Mouse (Mus musculus): ENCODE data around the gene Fut7. TPM values are rescaled to one million over a fixed set of nuclear protein-coding genes. Genes with fewer than 3 reads are reported as not detected.

Fut7 gene
- 0.18 TPM in 1 of 2 replicates, not detected in the other for polyA plus RNA-seq (2015; fragmentation: Nextera tagmentation; extraction: Ambion mirVana)

DNA sequence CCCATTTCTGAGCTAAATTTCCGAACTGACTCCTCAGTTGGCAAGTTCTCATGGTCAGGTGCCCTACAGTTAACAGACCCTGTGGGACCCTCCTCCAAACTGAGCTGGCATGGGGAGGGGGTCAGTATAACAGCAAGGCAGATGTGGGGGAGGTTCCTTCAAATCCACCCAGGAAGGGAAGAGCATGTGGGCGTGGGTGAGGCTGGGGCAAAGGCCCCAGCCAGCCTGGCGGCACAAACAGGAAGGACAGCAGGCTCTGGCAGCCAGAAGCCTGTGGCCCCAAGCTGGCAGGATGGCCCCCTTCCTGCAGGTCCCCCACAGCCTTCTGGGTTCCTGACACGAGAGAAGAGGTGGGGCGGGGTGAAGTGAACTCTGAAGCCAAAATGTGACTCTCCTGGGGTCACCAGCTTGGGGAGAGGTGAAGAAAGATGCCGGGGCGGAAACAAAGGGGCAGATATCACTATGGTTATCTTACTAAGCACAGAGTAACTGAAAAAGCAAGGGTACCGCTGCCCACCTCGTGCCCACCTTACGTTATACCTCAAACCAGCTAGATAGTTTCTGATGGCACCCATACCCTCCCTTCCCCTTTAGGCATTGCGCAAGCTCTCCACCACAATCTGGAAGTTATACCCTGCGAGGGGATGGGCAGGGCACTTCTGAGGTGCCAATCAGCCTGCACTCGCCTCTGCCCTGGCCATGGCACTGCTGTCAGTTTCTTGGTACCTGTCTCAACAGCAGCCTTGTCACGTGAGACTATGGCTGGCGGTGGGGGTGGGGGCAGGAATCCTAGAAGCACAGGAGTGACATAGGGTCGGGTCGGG, at the start of gene Fut7:
Gene Fut7, plus strand, starts transcription at position 681 of the 824 bp plus-strand sequence.
- no peaks in the 10 kb centered on the region for H3K36me3 ChIP-seq
- no peak within 1 kb of the TSS for H3K4me2 ChIP-seq
- no peaks in the 10 kb centered on the region for H3K9me3 ChIP-seq
- H3K27me3 ChIP-seq, result peaks cover 39% of the 10 kb centered on the region
- no peak for ATAC-seq (ENCODE audit: low read depth)
- H3K4me3 ChIP-seq, result no peak within 1 kb of the TSS
- H3K27ac ChIP-seq (replicated peaks), result no peak within 1 kb of the TSS
- H3K4me1 ChIP-seq (replicated peaks), result no peaks in the 10 kb centered on the region
- H3K9ac ChIP-seq, result no peak within 1 kb of the TSS
- 74% methylated on average over 17 of the region's 17 CpGs for WGBS

DNA sequence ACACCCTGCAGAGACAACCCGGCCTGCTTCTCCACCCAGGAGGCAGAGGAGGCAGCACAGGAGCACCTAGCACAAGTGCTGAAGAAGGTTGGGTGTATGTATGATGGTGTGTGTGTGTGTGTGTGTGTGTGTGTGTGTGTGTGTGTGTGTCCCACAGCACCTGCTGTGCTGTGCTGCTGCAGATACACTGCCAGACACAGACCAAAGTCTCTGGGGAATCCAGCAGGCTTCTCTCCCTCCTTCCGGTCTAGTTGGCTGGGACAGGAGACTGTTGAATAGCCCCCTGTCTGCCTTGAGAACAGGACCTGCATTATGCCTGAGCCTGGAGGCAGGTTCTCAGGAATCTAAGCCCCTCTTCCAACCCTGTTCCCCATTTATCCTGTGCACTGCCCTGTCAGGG, 49.6 kb upstream of the Fut7 start:
- peaks cover 19% of the 10 kb centered on the region for H3K27me3 ChIP-seq
- H3K36me3 ChIP-seq, result no peaks in the 10 kb centered on the region
- H3K4me1 ChIP-seq (replicated peaks), result peaks cover 27% of the 10 kb centered on the region
- WGBS, result 14% methylated on average over 2 of the region's 2 CpGs
- no peak for ATAC-seq (ENCODE audit: low read depth)
- peak overlapping the region; percentile 65 for H3K4me3 ChIP-seq
- H3K9me3 ChIP-seq, result no peaks in the 10 kb centered on the region
- H3K9ac ChIP-seq, result peak overlapping the region; percentile 69
- no peak overlapping the region for H3K27ac ChIP-seq (replicated peaks)
- H3K4me2 ChIP-seq, result peak overlapping the region; percentile 98

DNA sequence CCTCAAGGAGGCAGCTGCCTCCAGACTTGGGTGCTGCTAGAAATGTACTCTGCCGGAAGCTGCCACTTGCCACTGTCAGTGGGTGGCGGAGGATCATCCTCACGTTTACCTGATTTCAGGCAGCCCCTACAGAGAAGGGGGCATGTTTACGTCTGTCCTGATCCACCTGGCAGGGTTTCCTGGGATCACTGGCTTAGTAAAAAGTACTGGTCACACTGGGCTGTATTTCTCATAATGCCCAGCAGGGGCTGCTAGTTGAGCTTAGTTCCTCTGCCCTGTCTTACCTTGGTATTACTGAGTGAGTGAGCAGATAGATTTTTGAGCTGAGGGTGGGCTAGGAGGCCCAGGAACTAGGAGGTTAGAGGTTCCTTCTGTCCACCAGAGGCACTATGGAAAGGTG, 46.5 kb upstream of the Fut7 start:
- no peak overlapping the region for H3K4me2 ChIP-seq
- H3K9me3 ChIP-seq, result no peaks in the 10 kb centered on the region
- H3K27me3 ChIP-seq, result peaks cover 14% of the 10 kb centered on the region
- no peaks in the 10 kb centered on the region for H3K36me3 ChIP-seq
- peaks cover 23% of the 10 kb centered on the region for H3K4me1 ChIP-seq (replicated peaks)
- H3K9ac ChIP-seq, result no peak overlapping the region
- no peak for ATAC-seq (ENCODE audit: low read depth)
- 67% methylated on average over 4 of the region's 4 CpGs for WGBS
- no peak overlapping the region for H3K4me3 ChIP-seq
- H3K27ac ChIP-seq (replicated peaks), result no peak overlapping the region

DNA sequence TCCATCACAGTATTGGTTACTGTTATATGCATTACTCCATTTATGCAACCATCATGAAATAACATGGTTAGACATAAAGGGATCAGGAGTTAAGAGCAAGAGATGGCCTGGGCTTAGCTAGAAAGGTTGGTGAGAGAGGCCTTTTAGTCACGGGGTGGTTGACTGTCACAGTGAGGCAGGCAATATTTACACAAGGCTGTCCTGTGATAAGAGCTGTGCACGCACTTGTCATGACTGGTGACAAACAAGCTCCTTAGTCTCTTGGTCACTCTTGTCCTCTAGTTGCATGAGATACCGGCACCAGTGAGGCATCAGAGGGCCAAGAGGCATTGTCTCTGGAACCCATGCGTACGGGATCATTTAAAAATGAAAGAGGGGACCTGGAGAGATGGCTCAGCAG, 38.6 kb upstream of the Fut7 start:
- no peak overlapping the region for H3K4me2 ChIP-seq
- H3K27ac ChIP-seq (replicated peaks), result no peak overlapping the region
- H3K9ac ChIP-seq, result no peak overlapping the region
- 0 out of 2 replicates have a peak, but pooled peaks cover 5% of the 10 kb centered on the region for H3K27me3 ChIP-seq
- no peaks in the 10 kb centered on the region for H3K36me3 ChIP-seq
- H3K9me3 ChIP-seq, result no peaks in the 10 kb centered on the region
- no peaks in the 10 kb centered on the region for H3K4me1 ChIP-seq (replicated peaks)
- ATAC-seq (ENCODE audit: low read depth), result no peak
- no peak overlapping the region for H3K4me3 ChIP-seq
- 81% methylated on average over 5 of the region's 5 CpGs for WGBS

DNA sequence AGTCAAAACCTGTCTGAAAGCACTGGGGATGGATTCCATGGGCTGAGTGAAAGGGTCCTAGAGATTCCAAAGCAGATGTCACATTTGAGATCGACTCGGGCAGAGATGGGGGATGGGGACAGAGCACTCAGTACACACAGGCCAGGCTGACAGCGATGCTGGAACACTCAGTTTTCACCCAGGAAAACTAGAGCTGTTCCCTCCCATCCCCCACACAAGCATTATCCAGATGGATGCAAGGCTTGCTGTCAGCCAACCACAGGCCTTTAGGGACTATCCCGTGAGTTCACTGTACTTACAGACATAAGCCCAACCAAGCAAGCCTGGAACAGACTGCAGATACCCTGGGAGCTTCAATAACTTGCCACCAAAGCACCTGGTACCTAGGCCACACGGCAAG, 31.8 kb upstream of the Fut7 start:
- Histone ChIP-seq H3K4me3 (no peak overlapping the region), H3K9me3 (no peaks in the 10 kb centered on the region), H3K9ac (no peak overlapping the region), H3K36me3 (no peaks in the 10 kb centered on the region), H3K27ac (replicated peaks) (no peak overlapping the region), H3K27me3 (peaks cover 45% of the 10 kb centered on the region), H3K4me1 (replicated peaks) (peaks cover 23% of the 10 kb centered on the region), H3K4me2 (no peak overlapping the region)
- ATAC-seq (ENCODE audit: low read depth), result no peak
- WGBS, result 65% methylated on average over 5 of the region's 5 CpGs

DNA sequence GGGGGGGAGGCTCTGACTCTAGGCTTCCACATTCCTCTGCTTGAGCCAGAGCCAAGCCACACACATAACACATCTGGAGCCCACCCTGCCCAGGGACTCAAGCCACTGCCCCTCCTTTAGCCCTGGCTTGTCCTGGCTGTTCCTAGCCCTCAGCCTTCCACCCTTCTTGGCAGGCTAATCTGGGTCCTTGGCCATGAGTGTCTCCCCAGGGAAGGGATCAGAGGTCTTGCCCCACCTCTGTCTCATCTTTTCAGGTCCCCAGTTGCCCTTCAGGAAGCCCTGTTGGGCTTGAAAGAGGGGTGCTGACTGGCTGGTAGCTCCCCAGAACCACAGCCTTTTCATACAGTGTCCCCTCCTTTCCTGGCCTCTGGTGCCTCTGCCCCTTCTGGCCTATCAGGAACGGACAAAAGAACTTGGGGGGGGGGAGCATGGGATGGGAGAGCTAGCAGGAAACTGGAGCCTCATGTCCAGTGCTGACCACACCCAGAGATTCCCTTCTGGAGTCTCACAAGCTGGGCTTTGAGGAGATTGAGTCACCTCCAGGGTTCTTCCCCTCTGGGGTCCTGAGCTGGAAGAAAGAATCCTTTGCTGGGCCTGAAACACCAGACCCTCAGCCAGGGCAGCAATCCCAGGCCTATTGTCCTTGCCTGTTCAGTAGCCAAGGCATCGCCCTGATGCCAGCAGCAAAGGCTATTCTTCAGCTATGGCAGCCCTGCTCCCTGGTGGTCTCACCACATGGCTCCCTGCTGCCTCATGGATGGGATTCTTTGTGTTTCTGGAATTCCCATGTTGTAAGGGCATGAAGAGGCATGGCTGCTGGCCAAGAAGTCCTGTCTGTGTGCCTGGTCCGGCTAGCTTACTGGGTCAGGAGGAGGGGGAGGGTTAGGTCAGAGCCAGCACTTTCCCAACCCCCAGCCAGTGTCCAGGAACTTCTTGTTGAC, 28.5 kb upstream of the Fut7 start:
- H3K9me3 ChIP-seq, result no peaks in the 10 kb centered on the region
- H3K36me3 ChIP-seq, result no peaks in the 10 kb centered on the region
- no peak overlapping the region for H3K4me3 ChIP-seq
- peak overlapping the region; percentile 30; the same call in 1 of the 2 replicates for H3K27ac ChIP-seq (replicated peaks)
- H3K9ac ChIP-seq, result no peak overlapping the region
- peaks cover 26% of the 10 kb centered on the region for H3K4me1 ChIP-seq (replicated peaks)
- H3K27me3 ChIP-seq, result peaks cover 78% of the 10 kb centered on the region
- peak; percentile 64 for ATAC-seq (ENCODE audit: low read depth)
- WGBS, result 28% methylated on average over 3 of the region's 3 CpGs
- no peak overlapping the region for H3K4me2 ChIP-seq

GRCm38 (mm10) chr2:25395721-25396596, 27.1 kb upstream of the Fut7 start, which contains the start of gene Entpd2:
Gene Entpd2 (plus strand): TSS chr2:25395874.
- Histone ChIP-seq H3K4me3 (peak within 1 kb of the TSS; percentile 35), H3K4me1 (replicated peaks) (peaks cover 33% of the 10 kb centered on the region), H3K9ac (peak within 1 kb of the TSS; percentile 60), H3K27ac (replicated peaks) (no peak within 1 kb of the TSS; the same call in 1 of the 2 replicates), H3K36me3 (no peaks in the 10 kb centered on the region), H3K9me3 (no peaks in the 10 kb centered on the region), H3K27me3 (peaks cover 92% of the 10 kb centered on the region), H3K4me2 (peak within 1 kb of the TSS; percentile 62)
- no peak for ATAC-seq (ENCODE audit: low read depth)
- WGBS, result 1% methylated on average over 57 of the region's 57 CpGs

DNA sequence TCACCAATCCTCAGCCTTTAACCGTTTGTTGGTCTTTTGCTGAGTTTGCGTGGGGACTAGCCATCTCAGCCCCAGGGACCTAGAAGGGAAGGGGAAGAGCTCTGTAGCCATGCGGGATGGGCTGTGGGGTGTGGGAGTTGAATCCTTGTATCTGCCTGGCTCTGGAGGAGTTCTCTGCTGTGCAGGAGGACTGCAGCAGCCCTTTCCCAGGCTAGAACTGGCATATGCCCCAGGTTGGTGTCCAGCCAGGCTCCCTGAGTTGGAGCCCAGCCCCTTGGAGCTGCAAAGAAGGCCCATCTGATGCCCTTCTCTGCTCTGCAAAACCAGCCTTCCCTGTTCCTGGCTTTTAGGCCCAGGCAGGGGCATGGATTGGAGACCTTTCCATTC, 26.5 kb upstream of the Fut7 start:
- WGBS, result 37% methylated on average over 3 of the region's 3 CpGs
- Histone ChIP-seq H3K27me3 (peaks cover 97% of the 10 kb centered on the region), H3K4me1 (replicated peaks) (peaks cover 31% of the 10 kb centered on the region), H3K9ac (0 out of 2 replicates have a peak overlapping the region, but pooled peaks have one; percentile 60), H3K9me3 (no peaks in the 10 kb centered on the region), H3K36me3 (no peaks in the 10 kb centered on the region), H3K27ac (replicated peaks) (no peak overlapping the region), H3K4me3 (peak overlapping the region; percentile 35), H3K4me2 (peak overlapping the region; percentile 62)
- ATAC-seq (ENCODE audit: low read depth), result no peak

DNA sequence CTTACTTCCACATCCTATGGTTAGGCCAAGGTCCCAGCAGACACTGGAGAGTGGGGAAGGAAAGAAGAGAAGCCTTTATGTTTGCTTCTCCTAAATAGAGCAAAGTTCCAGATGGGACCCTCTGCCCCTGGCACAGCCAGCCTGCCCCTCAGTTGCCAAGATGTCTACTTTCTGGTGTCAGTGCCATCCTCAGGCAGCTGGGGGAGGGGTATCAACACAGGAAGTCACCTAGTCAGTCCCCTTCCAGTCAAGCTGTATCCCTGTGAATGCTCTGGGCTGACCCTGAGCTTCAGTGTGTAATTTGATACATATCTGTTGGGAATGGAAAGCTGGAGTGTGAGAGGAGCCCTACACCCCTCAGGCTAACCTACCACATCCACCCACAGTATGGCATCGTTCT, 26.1 kb upstream of the Fut7 start:
- ATAC-seq (ENCODE audit: low read depth), result no peak
- Histone ChIP-seq H3K9ac (no peak overlapping the region), H3K27me3 (peaks cover 95% of the 10 kb centered on the region), H3K9me3 (no peaks in the 10 kb centered on the region), H3K4me3 (peak overlapping the region; percentile 35; the same call in 1 of the 2 replicates), H3K27ac (replicated peaks) (no peak overlapping the region), H3K4me1 (replicated peaks) (peaks cover 31% of the 10 kb centered on the region), H3K36me3 (no peaks in the 10 kb centered on the region), H3K4me2 (peak overlapping the region; percentile 62; the same call in 1 of the 2 replicates)
- 73% methylated on average over 1 of the region's 1 CpGs for WGBS

GRCm38 (mm10) chr2:25398065-25398464, 25.0 kb upstream of the Fut7 start:
- H3K9me3 ChIP-seq, result no peaks in the 10 kb centered on the region
- H3K4me1 ChIP-seq (replicated peaks), result peaks cover 37% of the 10 kb centered on the region
- H3K9ac ChIP-seq, result no peak overlapping the region
- WGBS, result 93% methylated on average over 7 of the region's 7 CpGs
- no peaks in the 10 kb centered on the region for H3K36me3 ChIP-seq
- no peak for ATAC-seq (ENCODE audit: low read depth)
- no peak overlapping the region for H3K27ac ChIP-seq (replicated peaks)
- H3K4me2 ChIP-seq, result no peak overlapping the region
- no peak overlapping the region for H3K4me3 ChIP-seq
- H3K27me3 ChIP-seq, result peaks cover 84% of the 10 kb centered on the region

DNA sequence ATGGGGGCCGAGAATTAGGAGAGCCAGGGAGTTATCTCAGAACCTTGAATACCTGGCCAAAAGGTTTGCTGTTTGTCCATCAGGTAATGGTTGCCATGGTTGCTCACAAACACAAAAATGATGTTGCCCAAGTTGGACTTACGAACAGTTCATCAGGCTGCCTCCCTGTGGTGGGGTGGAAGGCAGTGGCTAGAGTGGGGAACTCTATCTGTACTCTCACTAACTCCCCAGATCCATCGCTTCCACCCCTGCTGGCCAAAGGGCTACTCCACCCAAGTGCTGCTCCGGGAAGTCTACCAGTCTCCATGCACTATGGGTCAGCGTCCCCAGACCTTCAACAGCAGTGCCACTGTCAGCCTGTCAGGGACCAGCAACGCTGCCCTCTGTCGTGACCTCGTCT, 24.0 kb upstream of the Fut7 start, which contains the start of gene Npdc1:
Gene Npdc1, plus strand, starts transcription at position 301 of the 400 bp plus-strand sequence.
- peaks cover 41% of the 10 kb centered on the region for H3K4me1 ChIP-seq (replicated peaks)
- H3K9me3 ChIP-seq, result no peaks in the 10 kb centered on the region
- no peak for ATAC-seq (ENCODE audit: low read depth)
- peak within 1 kb of the TSS; percentile 48 for H3K4me2 ChIP-seq
- 0 out of 2 replicates have a peak within 1 kb of the TSS, but pooled peaks have one; percentile 60 for H3K9ac ChIP-seq
- no peak within 1 kb of the TSS for H3K27ac ChIP-seq (replicated peaks)
- H3K4me3 ChIP-seq, result no peak within 1 kb of the TSS
- WGBS, result 61% methylated on average over 8 of the region's 8 CpGs
- no peaks in the 10 kb centered on the region for H3K36me3 ChIP-seq
- peaks cover 74% of the 10 kb centered on the region for H3K27me3 ChIP-seq

All from neural tube, embryonic 13.5 days (tissue).